Mouse (Mus musculus): ENCODE results near the gene Mrpl44.

GRCm38 (mm10) chr1:79746056-79746455 is 29.8 kb upstream of the Mrpl44 start:
- TF ChIP-seq CTCF (IDR thresholded peaks at IDR 0.05; ENCODE audit: low read depth, low read length), result no peak
- TF ChIP-seq GATA2 (IDR thresholded peaks at IDR 0.05; ENCODE audit: borderline replicate concordance, low read depth, low read length), result no peak

Measured in G1E (cell line).